Mouse (Mus musculus) liver, postnatal 0 days (tissue): ENCODE measurements at regions not wholly inside any gene's neighbourhood (a gene's known extent, or its start where the extent isn't known, plus 50 kb on each side); places are given as distances from the start of the nearest gene placed in this dataset.

Source experiments
- CTCF ChIP-seq: sonication (generic); IDR thresholded peaks from 2 replicates; pipeline ENCODE4 v1.5.1; 2016; ENCODE audit warnings: antibody characterized with exemption, low read depth
- EP300 ChIP-seq: IDR thresholded peaks from 2 replicates; pipeline ENCODE4 v1.6.1; 2016; ENCODE audit warnings: antibody characterized with exemption, low read depth, mild to moderate bottlenecking

DNA sequence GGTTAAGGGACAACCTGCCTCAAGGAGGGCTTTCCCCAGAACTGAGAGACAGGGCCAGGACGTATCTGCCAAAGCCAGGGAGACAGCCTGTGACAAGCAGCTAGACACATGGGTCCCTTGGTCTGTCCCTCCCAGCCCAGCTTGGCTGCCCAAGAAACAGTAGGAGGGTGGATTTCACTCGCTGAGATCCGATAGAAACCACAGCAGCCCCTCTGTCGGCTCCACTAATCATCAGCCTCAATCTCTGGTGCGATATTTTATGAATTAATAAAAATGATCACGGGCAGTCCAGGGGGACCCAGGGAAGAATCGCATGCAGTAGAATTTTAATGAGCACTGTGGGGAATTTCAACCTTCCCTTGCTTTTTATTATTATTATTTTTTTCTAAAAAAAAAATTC, 261.0 kb upstream of the Tle3 start:
- TF ChIP-seq EP300 (no peak), CTCF (no peak)
